Mouse (Mus musculus) heart, adult 8-10 months (tissue): ENCODE data around the gene Tmem144. TPM values are rescaled to one million over a fixed set of nuclear protein-coding genes. Genes with fewer than 3 reads are reported as not detected.

Experiments used
- DNase-seq: peaks from one replicate; pipeline ENCODE4 v3.0.0; 2022; ENCODE audit warnings: low spot score
- total RNA-seq, 4 experiments: library from RNA; stranded (reverse); gene quantifications; 2 replicates each; pipeline ENCODE4 v1.2.4; 2022

The Tmem144 gene
- total RNA-seq, 4 experiments from 2014 or later: 14.9 to 20.3 (median 16.1) TPM

- no peak for DNase-seq
Observed at GRCm38 (mm10) chr3:79864824-79865223, 12.3 kb upstream of the Tmem144 start.

- DNase-seq: no peak
Observed at GRCm38 (mm10) chr3:79858221-79858620, 5.6 kb upstream of the Tmem144 start.

GRCm38 (mm10) chr3:79857780-79858179, 5.2 kb upstream of the Tmem144 start:
- no peak for DNase-seq

- DNase-seq: no peak
Observed at GRCm38 (mm10) chr3:79852108-79852507, 465 bp downstream of the Tmem144 start.

- DNase-seq: no peak
Observed at GRCm38 (mm10) chr3:79850656-79851055, 1.9 kb downstream of the Tmem144 start.

- DNase-seq: no peak
Observed at GRCm38 (mm10) chr3:79849621-79850020, 3.0 kb downstream of the Tmem144 start.

GRCm38 (mm10) chr3:79848841-79849240, 3.7 kb downstream of the Tmem144 start:
- DNase-seq: no peak

GRCm38 (mm10) chr3:79846633-79847032, 5.9 kb downstream of the Tmem144 start:
- no peak for DNase-seq

GRCm38 (mm10) chr3:79843999-79844398, 8.6 kb downstream of the Tmem144 start:
- no peak for DNase-seq

- peak; percentile 70 for DNase-seq
Observed at GRCm38 (mm10) chr3:79842616-79843016, 10.0 kb downstream of the Tmem144 start.

GRCm38 (mm10) chr3:79842165-79842564, 10.4 kb downstream of the Tmem144 start:
- DNase-seq: peak; percentile 41

GRCm38 (mm10) chr3:79841475-79841874, 11.1 kb downstream of the Tmem144 start:
- no peak for DNase-seq

GRCm38 (mm10) chr3:79838751-79839150, 13.8 kb downstream of the Tmem144 start:
- DNase-seq: no peak

- DNase-seq: no peak
Observed at GRCm38 (mm10) chr3:79829289-79829688, 23.3 kb downstream of the Tmem144 start.

- no peak for DNase-seq
Observed at GRCm38 (mm10) chr3:79825067-79825780, 27.3 kb downstream of the Tmem144 start.

- DNase-seq: no peak
Observed at GRCm38 (mm10) chr3:79823176-79823575, 29.4 kb downstream of the Tmem144 start.

GRCm38 (mm10) chr3:79821131-79821530, 31.4 kb downstream of the Tmem144 start:
- DNase-seq: no peak

- no peak for DNase-seq
Observed at GRCm38 (mm10) chr3:79818202-79818995, 34.2 kb downstream of the Tmem144 start.

GRCm38 (mm10) chr3:79816229-79816628, 36.3 kb downstream of the Tmem144 start:
- DNase-seq: no peak

- peak; percentile 45 for DNase-seq
Observed at GRCm38 (mm10) chr3:79813814-79814490, 38.6 kb downstream of the Tmem144 start.

GRCm38 (mm10) chr3:79812042-79812441, 40.5 kb downstream of the Tmem144 start:
- DNase-seq: no peak

- no peak for DNase-seq
Observed at GRCm38 (mm10) chr3:79811632-79812031, 40.9 kb downstream of the Tmem144 start.
